Mouse (Mus musculus) urinary bladder, adult 2 months (tissue): ENCODE results near the gene Kcnc3. TPM values are rescaled to one million over a fixed set of nuclear protein-coding genes. Genes with fewer than 3 reads are reported as not detected.

Experiments
- DNase-seq: peaks from one replicate; pipeline ENCODE4 v3.0.0; 2022; ENCODE audit warnings: low spot score
- polyA plus RNA-seq: library from polyadenylated mRNA; depleted of rRNA; stranded (reverse); fragments of >200 nt; gene quantifications from 2 replicates; pipeline ENCODE4 v1.2.3, GENCODE M21; 2012; rRNA removed

Kcnc3 gene
- polyA plus RNA-seq, 1 experiment, result 0.43 TPM

DNA sequence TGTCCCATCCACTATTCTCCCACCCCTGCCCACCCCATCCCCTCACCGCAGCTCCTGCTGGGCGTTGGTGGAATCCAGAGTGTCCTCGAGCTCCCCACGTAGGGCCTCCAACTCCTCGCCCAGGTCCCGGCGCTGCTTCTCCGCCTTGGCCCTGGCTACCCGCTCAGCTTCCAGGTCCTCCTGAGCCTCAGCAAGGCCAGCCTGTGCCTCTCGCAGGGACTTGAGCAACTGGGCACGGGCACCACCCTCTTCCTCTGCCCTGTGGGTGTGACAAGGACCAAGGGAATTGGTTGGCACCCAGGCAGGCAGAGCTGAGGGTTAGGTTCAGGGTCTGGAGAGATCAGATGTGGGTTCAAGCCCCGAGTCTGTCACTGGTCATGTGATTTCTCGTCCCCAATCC is 36.5 kb downstream of the Kcnc3 start:
- no peak for DNase-seq

DNA sequence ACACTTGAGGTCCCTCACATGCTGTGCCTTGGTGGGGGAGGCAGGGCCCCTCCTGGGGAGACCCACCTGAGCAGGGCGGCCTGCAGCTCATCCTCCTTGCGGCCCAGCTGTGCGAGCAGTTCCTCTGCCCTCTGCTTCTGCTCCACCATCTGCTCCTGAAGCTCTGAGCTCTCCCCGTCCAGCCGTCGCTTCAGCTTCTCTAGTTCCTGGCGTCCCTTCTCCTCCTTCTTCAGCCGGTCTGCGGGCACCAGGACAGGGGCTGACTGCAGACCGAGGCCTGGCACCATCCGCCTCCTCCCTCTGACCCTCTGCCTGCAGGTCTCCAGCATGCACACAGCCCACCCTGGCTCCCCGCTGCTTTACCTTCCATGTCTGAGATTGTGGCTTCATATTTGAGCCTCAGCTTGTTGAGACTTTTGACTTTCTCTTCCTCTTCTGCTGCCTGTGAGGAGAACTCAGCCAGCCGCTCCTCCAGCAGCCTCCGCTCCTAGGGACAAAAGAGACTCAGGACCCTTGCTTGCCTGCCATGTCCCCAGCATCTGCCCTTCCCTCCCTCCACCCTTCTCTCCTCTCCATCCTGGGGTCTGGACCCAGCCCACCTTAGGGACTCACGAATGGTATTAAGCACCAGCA is 38.1 kb downstream of the Kcnc3 start:
- no peak for DNase-seq

- DNase-seq, result no peak
Measured at GRCm38 (mm10) chr7:44630437-44630836, 40.0 kb downstream of the Kcnc3 start.

- no peak for DNase-seq
Measured at GRCm38 (mm10) chr7:44632676-44633075, 42.2 kb downstream of the Kcnc3 start.

DNA sequence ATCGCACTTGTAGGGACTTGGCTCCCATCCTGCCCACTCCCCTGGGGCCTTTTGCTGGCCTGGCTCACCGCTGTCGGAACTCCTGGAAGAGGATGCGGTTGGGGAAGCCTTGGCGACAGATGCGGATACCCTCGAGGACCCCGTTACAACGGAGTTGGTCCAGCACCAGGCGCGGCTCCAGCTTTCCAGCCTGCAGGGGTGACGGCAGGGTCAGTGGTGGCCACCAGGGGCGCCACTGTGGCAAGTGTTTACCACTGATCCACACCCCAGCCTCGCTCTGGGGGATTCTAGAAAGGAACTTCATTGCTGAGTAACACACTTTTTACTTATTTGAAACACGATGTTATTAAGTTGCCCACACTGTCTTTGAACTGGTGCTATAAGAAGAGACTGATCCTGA is 42.9 kb downstream of the Kcnc3 start:
- DNase-seq, result no peak

GRCm38 (mm10) chr7:44636684-44637083 is 46.2 kb downstream of the Kcnc3 start:
- no peak for DNase-seq

DNA sequence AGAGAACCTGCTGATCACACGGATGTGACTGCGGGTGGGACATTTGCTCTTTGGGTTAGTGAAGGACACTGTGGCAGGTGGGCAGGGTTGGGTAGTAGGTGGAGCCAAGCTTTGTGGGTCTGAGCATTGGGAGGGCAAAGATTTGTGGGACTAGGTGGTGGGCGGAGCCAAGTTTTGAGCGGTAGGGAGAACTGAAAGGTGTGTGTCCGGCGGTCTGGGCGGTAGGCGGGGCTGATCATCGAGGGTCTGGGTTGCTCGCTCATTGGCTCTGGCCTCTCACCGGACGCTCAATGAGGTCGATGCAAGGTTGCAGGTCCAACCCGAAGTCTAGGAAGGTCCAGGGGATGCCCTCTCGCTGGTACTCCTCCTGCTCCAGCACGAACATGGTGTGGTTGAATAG is 48.2 kb downstream of the Kcnc3 start:
- DNase-seq, result no peak

- no peak for DNase-seq
Measured at GRCm38 (mm10) chr7:44640843-44641605, 50.6 kb downstream of the Kcnc3 start.

DNA sequence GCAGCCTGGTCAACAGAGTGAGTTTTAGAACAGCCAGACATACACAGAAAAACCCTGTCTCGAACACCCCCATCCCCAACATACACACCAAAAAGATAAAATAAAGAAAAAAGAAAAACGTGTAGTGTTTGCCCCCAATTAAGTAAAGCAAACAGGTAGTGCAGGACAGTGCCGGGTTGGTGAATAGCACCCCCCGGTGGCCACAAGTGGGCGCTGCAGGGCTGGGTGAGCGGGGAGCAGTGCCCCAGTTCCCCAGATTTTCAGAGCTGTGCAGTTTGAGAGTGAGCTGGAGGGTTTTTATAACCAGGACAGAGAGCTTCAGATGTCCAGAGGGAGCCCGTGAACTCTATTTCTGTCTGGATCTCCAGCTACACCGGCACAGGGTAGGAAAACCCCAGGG is 51.4 kb downstream of the Kcnc3 start:
- DNase-seq, result no peak

DNA sequence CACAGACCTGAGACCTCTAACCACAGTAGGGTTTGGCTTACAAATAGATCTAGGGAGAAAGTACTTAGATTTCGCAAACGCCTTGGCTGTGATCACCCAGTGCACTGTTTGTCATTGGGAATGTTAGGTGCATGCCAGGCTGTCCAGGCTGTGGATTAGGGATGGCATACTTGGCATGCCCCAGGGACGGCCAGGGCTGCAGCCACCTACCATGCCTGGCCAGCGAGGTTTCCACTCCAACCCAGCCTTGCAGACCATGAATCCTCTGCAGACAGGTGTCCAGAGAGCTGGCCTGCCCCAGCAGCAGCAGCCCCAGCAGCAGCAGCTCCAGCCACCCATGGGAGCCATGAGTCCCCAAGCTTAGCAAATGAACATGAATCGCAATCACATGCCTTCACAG is 54.8 kb downstream of the Kcnc3 start:
- no peak for DNase-seq

GRCm38 (mm10) chr7:44645951-44646350 is 55.5 kb downstream of the Kcnc3 start:
- DNase-seq, result no peak

DNA sequence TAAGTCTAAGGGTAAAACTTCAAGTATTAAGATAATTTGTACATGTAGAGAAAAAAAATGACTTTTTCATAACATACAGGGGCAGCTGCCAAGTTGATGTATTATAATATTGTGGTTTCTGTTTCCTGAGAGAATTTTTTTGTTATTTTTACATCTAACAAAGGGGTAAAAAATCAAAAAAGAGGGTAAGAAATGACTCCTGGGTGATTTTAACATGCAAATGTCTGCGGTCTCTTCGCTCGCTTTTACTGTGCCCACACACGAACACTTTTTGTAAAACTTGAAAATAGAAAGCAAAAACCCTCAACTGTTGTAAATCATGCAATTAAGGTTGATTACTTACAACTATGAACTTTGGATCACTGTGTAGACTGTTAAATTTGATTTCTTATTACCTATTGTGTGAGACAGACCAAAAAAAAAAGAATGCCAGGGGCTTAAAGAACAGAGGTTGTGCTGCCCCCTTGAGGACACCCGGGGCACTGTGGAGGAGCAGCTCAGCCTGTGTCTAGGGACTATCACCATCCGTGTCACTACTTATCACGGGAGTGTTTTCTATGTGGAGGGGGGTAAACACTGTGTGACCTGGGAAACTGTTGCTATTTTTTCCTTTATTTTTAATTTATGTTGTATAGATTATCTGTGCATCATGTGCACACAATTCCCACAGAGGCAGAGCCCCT is 56.7 kb downstream of the Kcnc3 start:
- no peak for DNase-seq

DNA sequence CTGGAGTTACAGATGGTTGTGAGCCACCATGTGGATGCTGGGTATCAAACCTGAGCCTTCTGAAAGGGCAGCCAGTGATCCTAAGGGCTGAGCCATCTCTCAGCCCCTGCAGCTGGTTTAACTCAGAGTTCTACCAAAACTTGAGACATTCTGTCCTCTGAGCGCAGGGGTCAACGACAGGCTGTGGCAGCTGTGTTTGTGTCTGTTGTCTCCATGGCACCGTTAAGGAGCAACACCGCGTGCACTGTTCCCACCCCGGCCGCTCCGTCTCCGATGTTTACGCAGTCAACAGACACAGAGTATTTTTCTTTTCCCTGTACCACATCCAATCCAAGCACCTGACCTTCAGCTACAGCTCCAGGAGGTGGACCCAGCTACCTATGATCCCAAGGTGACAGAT is 57.3 kb downstream of the Kcnc3 start:
- no peak for DNase-seq

- no peak for DNase-seq
Measured at GRCm38 (mm10) chr7:44649094-44649610, 58.7 kb downstream of the Kcnc3 start.

- no peak for DNase-seq
Measured at GRCm38 (mm10) chr7:44649990-44650389, 59.5 kb downstream of the Kcnc3 start.

GRCm38 (mm10) chr7:44651416-44651815 is 61.0 kb downstream of the Kcnc3 start:
- no peak for DNase-seq

GRCm38 (mm10) chr7:44653773-44654172 is 63.3 kb downstream of the Kcnc3 start:
- no peak for DNase-seq

Other genes starting within 250 kb of the Kcnc3 start
- gene Syt3, start 206.6 kb upstream of the Kcnc3 start, polyA plus RNA-seq, result 4.1 and 4.3 TPM in 2 replicates
- 1.4 and 1.5 TPM in 2 replicates for gene 1700008O03Rik, start 204.8 kb upstream of the Kcnc3 start, polyA plus RNA-seq
- gene Lrrc4b, start 161.6 kb upstream of the Kcnc3 start, polyA plus RNA-seq, result 1.7 and 2.3 TPM in 2 replicates
- 0.10 and 0.22 TPM in 2 replicates for gene Aspdh, start 125.3 kb upstream of the Kcnc3 start, polyA plus RNA-seq
- gene Josd2, start 122.7 kb upstream of the Kcnc3 start, polyA plus RNA-seq, result 85.0 and 110 TPM in 2 replicates
- gene Emc10, start 94.1 kb upstream of the Kcnc3 start, polyA plus RNA-seq, result 127 TPM in 2 replicates
- 10.0 and 12.5 TPM in 2 replicates for gene Fam71e1, start 94.1 kb upstream of the Kcnc3 start, polyA plus RNA-seq
- gene Mybpc2, start 66.0 kb upstream of the Kcnc3 start, polyA plus RNA-seq, result 0.63 and 0.69 TPM in 2 replicates
- 0.38 and 0.41 TPM in 2 replicates for gene Spib, start 58.6 kb upstream of the Kcnc3 start, polyA plus RNA-seq
- gene Pold1, start 41.8 kb upstream of the Kcnc3 start, polyA plus RNA-seq, result 15.8 and 19.7 TPM in 2 replicates
- gene Nr1h2, start 36.7 kb upstream of the Kcnc3 start, polyA plus RNA-seq, result 89.0 and 106 TPM in 2 replicates
- gene Napsa, start 18.3 kb upstream of the Kcnc3 start, polyA plus RNA-seq, result 5.3 TPM in 2 replicates
- gene Myh14, start 80.2 kb downstream of the Kcnc3 start, polyA plus RNA-seq, result 8.7 and 16.9 TPM in 2 replicates
- not detected in 2 replicates for gene Izumo2, start 118.1 kb downstream of the Kcnc3 start, polyA plus RNA-seq
- 29.9 and 36.3 TPM in 2 replicates for gene Vrk3, start 157.7 kb downstream of the Kcnc3 start, polyA plus RNA-seq
- 0.32 and 0.41 TPM in 2 replicates for gene Zfp473, start 160.4 kb downstream of the Kcnc3 start, polyA plus RNA-seq
- gene Nup62, start 225.4 kb downstream of the Kcnc3 start, polyA plus RNA-seq, result 30.5 and 34.7 TPM in 2 replicates
- 1.7 and 2.5 TPM in 2 replicates for gene Il4i1, start 225.7 kb downstream of the Kcnc3 start, polyA plus RNA-seq
- gene Atf5, start 226.0 kb downstream of the Kcnc3 start, polyA plus RNA-seq, result 43.4 and 63.6 TPM in 2 replicates